28 mouse cellular contexts compared by ENCODE assay signal in the genomic region with DNA sequence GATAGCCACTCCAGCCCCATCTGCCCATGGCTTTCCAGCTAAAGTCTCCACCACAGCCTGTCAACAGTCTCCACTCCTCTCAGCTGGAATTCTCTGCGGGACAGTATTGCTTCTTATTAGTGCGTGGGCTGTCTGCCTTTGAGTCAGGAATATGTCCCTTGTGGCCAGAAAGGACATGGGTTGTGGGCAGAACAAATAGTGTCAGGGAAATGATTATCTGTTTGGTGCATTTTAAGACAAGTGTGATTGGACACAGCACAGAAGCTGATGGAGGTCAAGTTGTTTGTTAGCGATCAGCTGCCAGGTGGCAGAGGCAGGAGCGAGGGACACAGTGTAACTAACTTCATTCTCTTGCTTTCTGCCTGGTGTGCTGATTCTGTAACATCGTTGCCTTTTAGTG. TPM values are rescaled to one million over a fixed set of nuclear protein-coding genes. Genes with fewer than 3 reads are reported as not detected.
DNase-seq lines count a peak whose midpoint lies in the region; ATAC-seq and TF ChIP-seq lines count a peak whose summit lies in the region.
"Had no signal": no experiment of that assay in that cellular context is flagged by ENCODE, and none has a peak within 500 bp of the region (broad histone marks: within the 10 kb centered on the region; RNA-seq: fewer than 3 reads in every experiment).

No protein-coding gene starts in this region.

- peak; percentile 16 for DNase-seq in heart, adult 8-10 months (ENCODE audit: low spot score)
- no peak for DNase-seq in neural tube, embryonic 10.5 days (ENCODE audit: extremely low spot score, low spot score)
- DNase-seq in lung, postnatal 0 days (ENCODE audit: low spot score) = no peak
- DNase-seq in skeletal muscle tissue, adult 2 months (ENCODE audit: low read depth, low spot score) = peak; percentile 28
- DNase-seq: adrenal gland, postnatal 36 days; cerebellum, adult 2 months; cerebellum, postnatal 14 days; gastrocnemius, postnatal 36 days; heart, postnatal 14 days; kidney, adult 9 months; kidney, postnatal 10 days; liver, embryonic 13.5 days; thymus, adult 18-20 months; thymus, postnatal 25 days had no signal

- H3K27me3 ChIP-seq in heart, embryonic 11.5 days (ENCODE audit: control insufficient read depth, insufficient read depth, low read length) = no peaks in the 10 kb centered on the region
- no peaks in the 10 kb centered on the region for H3K27me3 ChIP-seq in neural tube, embryonic 14.5 days (ENCODE audit: control insufficient read depth, insufficient read depth, low read length)
- no peaks in the 10 kb centered on the region for H3K27me3 ChIP-seq in lung, postnatal 0 days (replicated peaks; ENCODE audit: insufficient read depth, low read length)
- no peaks in the 10 kb centered on the region for H3K27me3 ChIP-seq in intestine, postnatal 0 days (replicated peaks; ENCODE audit: control insufficient read depth, insufficient read depth, low read length)
- H3K27me3 ChIP-seq: heart, embryonic 13.5 days; limb, embryonic 15.5 days; liver, embryonic 13.5 days; neural tube, embryonic 13.5 days; stomach, embryonic 15.5 days had no signal

- no peaks in the 10 kb centered on the region for H3K9me3 ChIP-seq in heart, embryonic 11.5 days (replicated peaks; ENCODE audit: control insufficient read depth, low read length)
- H3K9me3 ChIP-seq in neural tube, embryonic 14.5 days (ENCODE audit: control insufficient read depth, low read length) = no peaks in the 10 kb centered on the region
- no peaks in the 10 kb centered on the region for H3K9me3 ChIP-seq in lung, postnatal 0 days (ENCODE audit: low read length)
- H3K9me3 ChIP-seq in intestine, postnatal 0 days (ENCODE audit: control insufficient read depth) = no peaks in the 10 kb centered on the region
- H3K9me3 ChIP-seq: heart, embryonic 13.5 days; limb, embryonic 10.5 days; limb, embryonic 15.5 days; liver, embryonic 13.5 days; neural tube, embryonic 13.5 days; stomach, embryonic 15.5 days had no signal

- H3K4me3 ChIP-seq in heart, embryonic 11.5 days (ENCODE audit: low read depth, low read length) = no peak overlapping the region
- no peak overlapping the region for H3K4me3 ChIP-seq in neural tube, embryonic 14.5 days (ENCODE audit: low read depth, low read length)
- no peak overlapping the region for H3K4me3 ChIP-seq in lung, postnatal 0 days (ENCODE audit: low read depth, low read length)
- H3K4me3 ChIP-seq in intestine, postnatal 0 days (ENCODE audit: low read depth, low read length) = no peak overlapping the region
- H3K4me3 ChIP-seq: erythroblast, embryonic 14.5 days; heart, embryonic 13.5 days; limb, embryonic 10.5 days; limb, embryonic 15.5 days; liver, embryonic 13.5 days; myocyte; neural tube, embryonic 13.5 days; stomach, embryonic 15.5 days had no signal

- no peak for ATAC-seq in heart, embryonic 11.5 days (replicated peaks; ENCODE audit: insufficient number of reproducible peaks, low FRiP score, low TSS enrichment)
- ATAC-seq in neural tube, embryonic 14.5 days (ENCODE audit: low read depth) = peak; percentile 24; the same call in 1 of the 2 replicates
- no peak for ATAC-seq in lung, postnatal 0 days
- no peak for ATAC-seq in intestine, postnatal 0 days
- ATAC-seq: CD4-positive, CD25-positive, alpha-beta regulatory T cell, adult 4 months; forebrain, embryonic 16.5 days; intestine, embryonic 16.5 days had no signal

- no peak overlapping the region for H3K9ac ChIP-seq in heart, embryonic 11.5 days (ENCODE audit: low read depth, low read length)
- H3K9ac ChIP-seq in neural tube, embryonic 14.5 days (replicated peaks; ENCODE audit: low read depth, low read length) = 0 out of 2 replicates have a peak overlapping the region, but pooled peaks have one; percentile 11
- no peak overlapping the region for H3K9ac ChIP-seq in lung, postnatal 0 days (replicated peaks; ENCODE audit: low read depth)
- H3K9ac ChIP-seq in intestine, postnatal 0 days (ENCODE audit: low read depth, low read length) = no peak overlapping the region
- H3K9ac ChIP-seq: heart, embryonic 13.5 days; limb, embryonic 15.5 days; liver, embryonic 13.5 days; neural tube, embryonic 13.5 days; stomach, embryonic 15.5 days had no signal

- peaks cover 2% of the 10 kb centered on the region; the same call in 1 of the 2 replicates for H3K4me1 ChIP-seq in heart, embryonic 11.5 days (ENCODE audit: control insufficient read depth, insufficient read depth, low read length)
- no peaks in the 10 kb centered on the region for H3K4me1 ChIP-seq in neural tube, embryonic 14.5 days (ENCODE audit: control insufficient read depth, insufficient read depth, low read length)
- H3K4me1 ChIP-seq in lung, postnatal 0 days (ENCODE audit: insufficient read depth, low read depth, low read length) = no peaks in the 10 kb centered on the region
- H3K4me1 ChIP-seq in intestine, postnatal 0 days (replicated peaks; ENCODE audit: control insufficient read depth, insufficient read depth, low read length) = no peaks in the 10 kb centered on the region
- H3K4me1 ChIP-seq: limb, embryonic 10.5 days; limb, embryonic 15.5 days; liver, embryonic 13.5 days; stomach, embryonic 15.5 days had no signal

- no peak overlapping the region; the same call in 1 of the 2 replicates for H3K4me2 ChIP-seq in heart, embryonic 11.5 days
- no peak overlapping the region for H3K4me2 ChIP-seq in neural tube, embryonic 14.5 days (ENCODE audit: low read depth, low read length)
- no peak overlapping the region for H3K4me2 ChIP-seq in lung, postnatal 0 days (replicated peaks; ENCODE audit: low read depth, low read length)
- no peak overlapping the region for H3K4me2 ChIP-seq in intestine, postnatal 0 days (replicated peaks; ENCODE audit: low read depth)
- H3K4me2 ChIP-seq: heart, embryonic 13.5 days; limb, embryonic 15.5 days; liver, embryonic 13.5 days; midbrain, embryonic 11.5 days; neural tube, embryonic 13.5 days; stomach, embryonic 15.5 days had no signal

- H3K27ac ChIP-seq in heart, embryonic 11.5 days (ENCODE audit: low read depth, low read length) = no peak overlapping the region
- H3K27ac ChIP-seq in neural tube, embryonic 14.5 days (ENCODE audit: low read depth, low read length) = no peak overlapping the region
- H3K27ac ChIP-seq in lung, postnatal 0 days (ENCODE audit: low read length) = no peak overlapping the region
- H3K27ac ChIP-seq in intestine, postnatal 0 days (ENCODE audit: low read depth, low read length) = no peak overlapping the region
- H3K27ac ChIP-seq: heart, embryonic 13.5 days; limb, embryonic 10.5 days; limb, embryonic 15.5 days; liver, embryonic 13.5 days; neural tube, embryonic 13.5 days; stomach, embryonic 15.5 days had no signal

- TF ChIP-seq CTCF in lung, postnatal 0 days (IDR thresholded peaks at IDR 0.05) = peak; percentile 7; the same call in 1 of the 2 replicates
- TF ChIP-seq CTCF in intestine, postnatal 0 days (IDR thresholded peaks at IDR 0.05; ENCODE audit: low read depth) = no peak

- no peaks in the 10 kb centered on the region for H3K36me3 ChIP-seq in heart, embryonic 11.5 days (ENCODE audit: control insufficient read depth, insufficient read depth, low read length)
- H3K36me3 ChIP-seq in neural tube, embryonic 14.5 days (ENCODE audit: control insufficient read depth, insufficient read depth, low read length) = no peaks in the 10 kb centered on the region
- no peaks in the 10 kb centered on the region for H3K36me3 ChIP-seq in lung, postnatal 0 days (ENCODE audit: insufficient read depth, low read length)
- H3K36me3 ChIP-seq in intestine, postnatal 0 days (ENCODE audit: control insufficient read depth, insufficient read depth) = no peaks in the 10 kb centered on the region
- H3K36me3 ChIP-seq: heart, embryonic 13.5 days; limb, embryonic 10.5 days; limb, embryonic 15.5 days; liver, embryonic 13.5 days; neural tube, embryonic 13.5 days; stomach, embryonic 15.5 days had no signal

- no peak for TF ChIP-seq EP300 in lung, postnatal 0 days (IDR thresholded peaks at IDR 0.05)

- WGBS in heart, embryonic 11.5 days (ENCODE audit: insufficient replicate concordance) = 41% methylated on average over 5 of the region's 5 CpGs
- 49% methylated on average over 5 of the region's 5 CpGs for WGBS in neural tube, embryonic 14.5 days
- 58% methylated on average over 5 of the region's 5 CpGs for WGBS in lung, postnatal 0 days
- WGBS in intestine, postnatal 0 days = 72% methylated on average over 5 of the region's 5 CpGs

RNA-seq across cellular contexts. Expression of a gene that starts 42.3 kb away (rescaled TPM):
- total RNA-seq in heart, adult 8-10 months (2022) = 10 to 100 TPM; 19.4 to 23.4 (median 21.4) TPM
- 90.2 and 178 TPM in 2 replicates for polyA plus RNA-seq in heart, embryonic 11.5 days (2014; fragmentation: Nextera tagmentation; extraction: Ambion mirVana)
- 18.9 and 69.8 TPM in 2 replicates for polyA plus RNA-seq in neural tube, embryonic 14.5 days (2014; fragmentation: Nextera tagmentation; extraction: Ambion mirVana)
- 60.1 and 62.4 TPM in 2 replicates for polyA plus RNA-seq in lung, postnatal 0 days (2015; fragmentation: Nextera tagmentation; extraction: Ambion mirVana)
- polyA plus RNA-seq in intestine, postnatal 0 days (2015; fragmentation: Nextera tagmentation; extraction: Ambion mirVana) = 28.5 and 29.5 TPM in 2 replicates

Comparison
In these comparisons a context has a peak if more than half of its experiments do, and no peak if none do; other contexts are left out.
1. DNase-seq: peak in heart, adult 8-10 months (single experiment) and skeletal muscle tissue, adult 2 months (single experiment); none in neural tube, embryonic 10.5 days (single experiment) and lung, postnatal 0 days (single experiment).